Mouse (Mus musculus): ENCODE measurements at regions not wholly inside any gene's neighbourhood (a gene's known extent, or its start where the extent isn't known, plus 50 kb on each side); places are given as distances from the start of the nearest gene placed in this dataset.

- no peak for DNase-seq (ENCODE audit: low read depth, low spot score)
Measured at GRCm38 (mm10) chr6:31159935-31160670, 201.2 kb upstream of the Klf14 start.

GRCm38 (mm10) chr6:31161445-31162340, 202.8 kb upstream of the Klf14 start:
- no peak for DNase-seq (ENCODE audit: low read depth, low spot score)

GRCm38 (mm10) chr6:31165011-31165410, 206.1 kb upstream of the Klf14 start:
- DNase-seq (ENCODE audit: low read depth, low spot score), result no peak

GRCm38 (mm10) chr6:31166347-31166746, 207.5 kb upstream of the Klf14 start:
- DNase-seq (ENCODE audit: low read depth, low spot score), result no peak

- no peak for DNase-seq (ENCODE audit: low read depth, low spot score)
Measured at GRCm38 (mm10) chr6:31167732-31168131, 208.9 kb upstream of the Klf14 start.

- DNase-seq (ENCODE audit: low read depth, low spot score), result no peak
Measured at GRCm38 (mm10) chr6:31168730-31169129, 209.9 kb upstream of the Klf14 start.

GRCm38 (mm10) chr6:31169343-31169742, 210.5 kb upstream of the Klf14 start:
- no peak for DNase-seq (ENCODE audit: low read depth, low spot score)

- DNase-seq (ENCODE audit: low read depth, low spot score), result no peak
Measured at GRCm38 (mm10) chr6:31169868-31170600, 211.2 kb upstream of the Klf14 start.

- DNase-seq (ENCODE audit: low read depth, low spot score), result no peak
Measured at GRCm38 (mm10) chr6:31171831-31172569, 213.1 kb upstream of the Klf14 start.

- DNase-seq (ENCODE audit: low read depth, low spot score), result no peak
Measured at GRCm38 (mm10) chr6:31175769-31176168, 216.9 kb upstream of the Klf14 start.

GRCm38 (mm10) chr6:31176368-31176767, 217.5 kb upstream of the Klf14 start:
- DNase-seq (ENCODE audit: low read depth, low spot score), result no peak

GRCm38 (mm10) chr6:31176831-31177230, 218.0 kb upstream of the Klf14 start:
- DNase-seq (ENCODE audit: low read depth, low spot score), result no peak

- DNase-seq (ENCODE audit: low read depth, low spot score), result no peak
Measured at GRCm38 (mm10) chr6:31178201-31178880, 219.5 kb upstream of the Klf14 start.

GRCm38 (mm10) chr6:31182284-31182683, 216.3 kb upstream of the Mkln1 start:
- DNase-seq (ENCODE audit: low read depth, low spot score), result no peak

GRCm38 (mm10) chr6:31183127-31183526, 215.4 kb upstream of the Mkln1 start:
- DNase-seq (ENCODE audit: low read depth, low spot score), result no peak

- no peak for DNase-seq (ENCODE audit: low read depth, low spot score)
Measured at GRCm38 (mm10) chr6:31184554-31184953, 214.0 kb upstream of the Mkln1 start.

GRCm38 (mm10) chr6:31185151-31185550, 213.4 kb upstream of the Mkln1 start:
- no peak for DNase-seq (ENCODE audit: low read depth, low spot score)

- no peak for DNase-seq (ENCODE audit: low read depth, low spot score)
Measured at GRCm38 (mm10) chr6:31188066-31188465, 210.5 kb upstream of the Mkln1 start.

- DNase-seq (ENCODE audit: low read depth, low spot score), result peak; percentile 31
Measured at GRCm38 (mm10) chr6:31189060-31189459, 209.5 kb upstream of the Mkln1 start.

GRCm38 (mm10) chr6:31190070-31190469, 208.5 kb upstream of the Mkln1 start:
- no peak for DNase-seq (ENCODE audit: low read depth, low spot score)
